Mouse (Mus musculus) small intestine, adult 2 months (tissue): Measurements from ENCODE around the gene Map3k10. TPM values are rescaled to one million over a fixed set of nuclear protein-coding genes. Genes with fewer than 3 reads are reported as not detected.

Source experiments
- H3K27ac ChIP-seq: fragments of 200-500 bp; 2 replicates; pipeline ENCODE4 v1.5.1; 2012; ENCODE audit warnings: low read depth, low read length, control low read depth, inconsistent platforms; ENCODE audit not compliant: insufficient read depth
- H3K27me3 ChIP-seq: fragments of 200-500 bp; 2 replicates; pipeline ENCODE4 v1.6.1; 2012; ENCODE audit warnings: mild to moderate bottlenecking, moderate library complexity, low read length, inconsistent platforms; ENCODE audit not compliant: control insufficient read depth, insufficient read depth
- H3K36me3 ChIP-seq: fragments of 200-500 bp; 2 replicates; pipeline ENCODE4 v1.6.1; 2012; ENCODE audit warnings: mild to moderate bottlenecking, low read length, control low read depth, inconsistent platforms; ENCODE audit not compliant: control insufficient read depth, insufficient read depth
- H3K4me1 ChIP-seq: fragments of 200-500 bp; 2 replicates; pipeline ENCODE4 v1.6.1; 2012; ENCODE audit warnings: low read length, inconsistent platforms, mixed read lengths; ENCODE audit not compliant: control insufficient read depth, insufficient read depth, insufficient read length
- H3K4me3 ChIP-seq: fragments of 200-500 bp; 2 replicates; pipeline ENCODE4 v1.5.1; 2012; ENCODE audit warnings: low read depth, mild to moderate bottlenecking, control low read depth, inconsistent platforms, low read length, moderate library complexity
- CTCF ChIP-seq: fragments of 200-500 bp; IDR thresholded peaks from 2 replicates; pipeline ENCODE4 v1.5.1; 2012; ENCODE audit warnings: low read depth, mild to moderate bottlenecking, control low read depth, inconsistent platforms, low read length, moderate library complexity, mixed read lengths; ENCODE audit not compliant: insufficient replicate concordance, insufficient read length; ENCODE audit errors: extremely low read depth
- POLR2A ChIP-seq: fragments of 200-500 bp; IDR thresholded peaks from 2 replicates; pipeline ENCODE4 v1.6.1; 2012; ENCODE audit warnings: low read depth, mild to moderate bottlenecking, control low read depth, inconsistent platforms, low read length, moderate library complexity
- WGBS: fragments of 180-500 bp; shearing (Covaris S2); methylation state at CpG from one replicate; pipeline ENCODE4 v1.1.7; 2018; 5-methylcytosine and 5-hydroxymethylcytosine counted together
- polyA plus RNA-seq: library from polyadenylated mRNA; depleted of rRNA; stranded (reverse); fragments of >200 nt; gene quantifications from 2 replicates; pipeline ENCODE4 v1.2.3, GENCODE M21; 2012; rRNA removed

The Map3k10 gene
- 11.1 and 16.8 TPM in 2 replicates for polyA plus RNA-seq

DNA sequence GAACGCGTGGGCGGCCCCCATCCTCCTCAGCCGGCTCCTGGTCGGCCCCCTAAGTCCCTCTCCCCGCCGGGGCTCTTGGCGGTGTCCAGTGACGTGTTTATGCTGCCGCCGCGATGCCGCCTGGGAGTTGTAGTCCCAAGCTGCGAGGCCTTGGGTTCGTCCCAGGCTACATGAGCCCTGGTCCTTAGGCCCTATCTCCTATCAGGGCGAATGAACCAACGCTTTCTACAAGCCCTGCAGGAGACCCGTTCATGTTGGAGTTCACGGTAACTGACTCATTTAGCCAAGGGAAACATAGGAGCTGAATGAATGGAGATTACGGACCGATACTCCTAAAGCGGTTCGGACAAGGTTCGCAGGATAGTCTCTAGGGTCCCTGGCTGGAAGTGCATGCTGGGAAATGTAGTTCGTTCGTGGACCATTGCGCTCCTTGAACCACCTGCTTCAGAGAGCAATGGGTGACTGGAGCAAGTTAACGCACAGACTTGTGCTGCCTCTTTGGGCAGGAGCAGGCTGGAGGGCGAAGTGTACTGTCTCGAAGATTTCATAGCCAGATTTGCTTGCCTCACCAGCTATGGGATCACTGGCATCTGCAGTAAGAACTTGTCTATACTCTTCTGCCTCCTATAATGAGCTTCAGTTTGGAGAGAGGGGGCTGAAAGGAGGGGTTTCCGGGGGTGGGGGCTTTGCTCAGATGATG, at the start of gene Map3k10:
Gene Map3k10 (minus strand): TSS at position 77 of the 700 bp plus-strand sequence.
- Histone ChIP-seq H3K4me3 (peak within 1 kb of the TSS; percentile 84), H3K27ac (peak within 1 kb of the TSS; percentile 95), H3K36me3 (no peaks in the 10 kb centered on the region), H3K4me1 (peaks cover 14% of the 10 kb centered on the region), H3K27me3 (no peaks in the 10 kb centered on the region)
- WGBS: under 1% methylated on average over 31 of the region's 31 CpGs
- TF ChIP-seq CTCF (no peak), POLR2A (no peak)

DNA sequence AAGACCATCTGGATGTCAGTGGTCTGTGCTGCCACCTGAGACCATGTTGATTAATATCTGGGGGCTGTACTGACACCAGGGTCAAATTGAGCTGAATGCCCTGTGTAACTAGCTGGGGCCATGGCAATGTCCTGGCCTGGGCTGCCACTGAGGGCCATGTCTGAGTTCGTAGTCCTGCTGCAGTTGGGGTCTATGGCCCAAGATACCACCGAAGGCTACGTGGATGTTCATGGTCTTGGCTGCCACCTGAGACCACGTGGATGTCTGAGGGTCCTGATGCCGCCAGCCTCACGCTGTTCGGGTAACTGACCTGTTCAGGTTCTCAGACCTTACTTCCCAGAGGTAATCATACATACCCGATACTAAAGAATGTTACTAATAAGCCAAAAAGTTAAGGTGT, 47.6 kb upstream of the Map3k10 start:
- WGBS: 95% methylated on average over 8 of the region's 8 CpGs
- Histone ChIP-seq H3K27me3 (no peaks in the 10 kb centered on the region), H3K4me3 (no peak overlapping the region), H3K36me3 (no peaks in the 10 kb centered on the region), H3K4me1 (no peaks in the 10 kb centered on the region), H3K27ac (no peak overlapping the region)
- TF ChIP-seq CTCF: no peak

DNA sequence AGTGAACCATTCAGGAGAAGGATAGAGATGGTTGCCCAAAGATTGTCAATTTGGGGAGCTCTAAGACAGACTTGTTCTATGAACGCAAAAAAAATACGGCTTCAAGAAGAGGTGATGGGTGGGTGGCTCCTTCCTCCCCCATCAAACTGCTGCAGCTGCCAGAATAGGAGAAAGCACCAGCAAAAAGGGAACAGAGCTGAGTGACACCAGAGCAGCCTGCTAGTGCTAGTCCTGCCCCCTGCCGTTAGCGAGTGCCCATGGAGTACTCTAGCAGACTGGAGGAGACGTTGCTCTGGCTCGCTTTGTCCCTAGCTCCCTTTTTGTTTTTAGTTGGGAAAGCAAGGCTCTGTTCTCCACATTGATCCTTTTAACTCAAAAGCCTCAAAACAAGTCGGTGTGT, 36.0 kb upstream of the Map3k10 start:
- no peaks in the 10 kb centered on the region for H3K4me1 ChIP-seq
- TF ChIP-seq POLR2A (no peak), CTCF (no peak)
- H3K27ac ChIP-seq: no peak overlapping the region
- H3K36me3 ChIP-seq: no peaks in the 10 kb centered on the region
- 88% methylated on average over 7 of the region's 7 CpGs for WGBS
- H3K4me3 ChIP-seq: no peak overlapping the region
- no peaks in the 10 kb centered on the region; the same call in 1 of the 2 replicates for H3K27me3 ChIP-seq

DNA sequence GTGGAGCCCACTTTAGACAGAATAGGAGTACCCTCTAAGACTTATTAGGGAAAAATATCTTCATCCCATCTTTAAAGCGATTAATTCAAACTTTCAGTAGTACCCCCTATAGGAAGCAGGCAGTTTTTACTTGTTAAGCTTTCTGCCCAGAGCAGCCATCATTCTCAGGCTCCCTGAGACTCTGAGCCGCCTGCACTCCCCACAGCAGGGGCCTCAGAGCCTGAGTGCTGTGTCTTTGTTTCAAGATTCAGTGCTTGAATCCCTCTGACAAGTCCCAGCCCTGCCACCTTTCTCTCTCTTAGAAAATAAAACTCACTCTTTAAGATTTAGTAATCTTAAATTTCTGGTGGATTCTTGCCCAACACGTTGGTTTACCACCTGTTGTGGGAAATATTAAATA, 22.3 kb upstream of the Map3k10 start:
- Histone ChIP-seq H3K4me3 (no peak overlapping the region), H3K36me3 (no peaks in the 10 kb centered on the region), H3K27ac (no peak overlapping the region), H3K4me1 (no peaks in the 10 kb centered on the region), H3K27me3 (no peaks in the 10 kb centered on the region)
- TF ChIP-seq POLR2A (no peak), CTCF (no peak)
- WGBS: 69% methylated on average over 3 of the region's 3 CpGs

DNA sequence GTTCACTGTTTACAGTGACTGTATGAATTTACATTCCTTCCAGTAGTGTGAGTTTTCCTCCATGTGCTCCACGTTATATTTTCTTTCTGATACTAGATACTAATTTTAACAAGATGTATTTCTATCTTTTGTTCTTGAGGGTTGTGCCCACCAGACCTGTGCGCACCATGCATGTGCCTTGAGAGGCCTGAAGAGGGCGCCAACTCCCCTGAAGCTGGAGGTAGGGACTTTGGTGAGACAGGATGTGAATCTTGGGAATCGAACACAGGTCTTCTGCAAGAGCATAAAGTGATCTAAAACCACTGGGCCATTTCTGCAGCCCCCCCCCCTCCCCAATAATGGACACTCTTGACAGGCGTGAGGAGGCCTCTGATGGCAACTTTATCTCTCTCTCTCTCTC, 16.7 kb upstream of the Map3k10 start:
- no peaks in the 10 kb centered on the region for H3K36me3 ChIP-seq
- H3K27me3 ChIP-seq: no peaks in the 10 kb centered on the region
- peaks cover 4% of the 10 kb centered on the region; the same call in 1 of the 2 replicates for H3K4me1 ChIP-seq
- WGBS: 42% methylated on average over 5 of the region's 5 CpGs
- no peak overlapping the region for H3K27ac ChIP-seq
- H3K4me3 ChIP-seq: no peak overlapping the region
- TF ChIP-seq CTCF (peak; percentile 61; the same call in 1 of the 2 replicates), POLR2A (no peak)

DNA sequence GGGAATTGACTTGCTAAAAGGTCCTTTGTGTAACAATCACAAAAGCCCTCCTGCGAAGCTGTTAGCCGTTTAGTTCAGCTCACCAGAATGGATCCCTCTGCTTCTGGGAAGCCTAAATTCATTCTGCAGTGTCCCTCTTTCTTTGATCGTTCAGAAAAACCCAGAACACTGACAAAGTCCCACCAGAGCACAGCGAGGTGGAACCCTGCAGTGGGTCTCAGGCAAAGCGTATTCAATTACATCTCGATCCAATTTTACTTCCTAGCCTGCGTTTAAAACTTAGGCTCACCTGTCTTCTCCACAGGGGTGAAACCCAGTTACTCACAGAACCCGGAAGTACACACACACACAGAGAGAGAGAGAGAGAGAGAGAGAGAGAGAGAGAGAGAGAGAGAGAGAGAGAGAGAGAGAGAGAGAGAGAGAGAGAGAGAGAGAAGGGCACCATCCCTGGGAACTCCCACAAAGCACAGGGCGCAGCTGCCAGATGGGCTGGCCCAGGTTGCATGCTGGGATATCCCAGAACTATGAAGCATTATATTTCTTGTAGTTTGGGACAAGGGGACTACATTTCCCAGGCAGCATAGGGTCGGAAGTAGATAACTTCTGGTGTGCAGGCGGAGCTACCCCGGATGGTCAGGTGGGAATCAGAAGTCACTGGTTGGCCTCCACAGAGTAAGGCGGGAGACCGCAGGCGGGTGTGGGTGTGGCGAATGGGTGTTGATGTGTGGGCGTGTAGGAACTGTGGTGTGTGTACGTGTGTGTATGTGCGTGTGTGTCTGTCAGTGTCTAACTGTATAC, 14.6 kb upstream of the Map3k10 start, which contains the start of gene Zfp607b:
Gene Zfp607b (plus strand): TSS at position 526 of the 798 bp plus-strand sequence.
- Histone ChIP-seq H3K27me3 (no peaks in the 10 kb centered on the region), H3K27ac (peak within 1 kb of the TSS; percentile 24; the same call in 1 of the 2 replicates), H3K4me3 (peak within 1 kb of the TSS; percentile 60), H3K4me1 (peaks cover 4% of the 10 kb centered on the region; the same call in 1 of the 2 replicates), H3K36me3 (no peaks in the 10 kb centered on the region)
- under 1% methylated on average over 19 of the region's 19 CpGs for WGBS
- TF ChIP-seq POLR2A (peak; percentile 17; the same call in 1 of the 2 replicates), CTCF (no peak)
